9 mouse cellular contexts compared by ENCODE assay signal in genomic region chr2:27744612-27745351, GRCm38 (mm10).
DNase-seq lines count a peak whose midpoint lies in the region; ATAC-seq and TF ChIP-seq lines count a peak whose summit lies in the region.
"Had no signal": no experiment of that assay in that cellular context is flagged by ENCODE, and none has a peak within 500 bp of the region (broad histone marks: within the 10 kb centered on the region; RNA-seq: fewer than 3 reads in every experiment).

No protein-coding gene starts in this region.

- no peak overlapping the region for H3K4me2 ChIP-seq in heart, embryonic 13.5 days
- H3K4me2 ChIP-seq in limb, embryonic 12.5 days, result no peak overlapping the region
- H3K4me2 ChIP-seq in stomach, embryonic 16.5 days (ENCODE audit: low read depth, low read length), result peak overlapping the region; percentile 23; the same call in 1 of the 2 replicates
- no peak overlapping the region for H3K4me2 ChIP-seq in midbrain, embryonic 11.5 days
- H3K4me2 ChIP-seq: midbrain, embryonic 12.5 days had no signal

- peaks cover 65% of the 10 kb centered on the region for H3K36me3 ChIP-seq in heart, embryonic 13.5 days
- peaks cover 70% of the 10 kb centered on the region for H3K36me3 ChIP-seq in limb, embryonic 12.5 days
- H3K36me3 ChIP-seq in stomach, embryonic 16.5 days (ENCODE audit: control insufficient read depth, insufficient read depth, low read length), result peaks cover 5% of the 10 kb centered on the region; the same call in 1 of the 2 replicates
- H3K36me3 ChIP-seq in midbrain, embryonic 11.5 days (ENCODE audit: control insufficient read depth, insufficient read depth, low read length), result peaks cover 3% of the 10 kb centered on the region; the same call in 1 of the 2 replicates

- peaks cover 53% of the 10 kb centered on the region for H3K4me1 ChIP-seq in heart, embryonic 13.5 days
- H3K4me1 ChIP-seq in limb, embryonic 12.5 days (replicated peaks), result peaks cover 57% of the 10 kb centered on the region
- peaks cover 48% of the 10 kb centered on the region for H3K4me1 ChIP-seq in stomach, embryonic 16.5 days (ENCODE audit: control insufficient read depth, insufficient read depth, low read length)
- H3K4me1 ChIP-seq in midbrain, embryonic 11.5 days (ENCODE audit: control insufficient read depth, insufficient read depth, low read length), result peaks cover 26% of the 10 kb centered on the region

- H3K9me3 ChIP-seq in heart, embryonic 13.5 days, result no peaks in the 10 kb centered on the region
- no peaks in the 10 kb centered on the region for H3K9me3 ChIP-seq in limb, embryonic 12.5 days
- H3K9me3 ChIP-seq in stomach, embryonic 16.5 days (replicated peaks; ENCODE audit: control insufficient read depth, low read length), result no peaks in the 10 kb centered on the region
- H3K9me3 ChIP-seq in midbrain, embryonic 11.5 days (ENCODE audit: control insufficient read depth, low read length), result no peaks in the 10 kb centered on the region
- H3K9me3 ChIP-seq: midbrain, embryonic 12.5 days had no signal

- 60% methylated on average over 13 of the region's 13 CpGs for WGBS in heart, embryonic 13.5 days
- WGBS in limb, embryonic 12.5 days, result 67% methylated on average over 13 of the region's 13 CpGs
- 40% methylated on average over 13 of the region's 13 CpGs for WGBS in stomach, embryonic 16.5 days
- 72% methylated on average over 13 of the region's 13 CpGs for WGBS in midbrain, embryonic 11.5 days

- no peak overlapping the region for H3K4me3 ChIP-seq in layer of hippocampus, adult 2 months
- no peak overlapping the region for H3K4me3 ChIP-seq in heart, embryonic 13.5 days
- H3K4me3 ChIP-seq in limb, embryonic 12.5 days (replicated peaks), result no peak overlapping the region
- no peak overlapping the region for H3K4me3 ChIP-seq in stomach, embryonic 16.5 days (replicated peaks; ENCODE audit: low read length)
- no peak overlapping the region for H3K4me3 ChIP-seq in midbrain, embryonic 11.5 days (ENCODE audit: low read depth, low read length)
- H3K4me3 ChIP-seq: midbrain, embryonic 12.5 days had no signal

- no peak for ATAC-seq in heart, embryonic 13.5 days (ENCODE audit: extremely low read depth, insufficient number of reproducible peaks, low FRiP score, low TSS enrichment)
- peak; percentile 6; the same call in 1 of the 2 replicates for ATAC-seq in limb, embryonic 12.5 days (ENCODE audit: insufficient number of reproducible peaks, insufficient read depth, low FRiP score, low TSS enrichment, low read depth)
- peak; percentile 60 for ATAC-seq in stomach, embryonic 16.5 days (ENCODE audit: insufficient read depth, low FRiP score)
- no peak for ATAC-seq in cerebellum, adult (ENCODE audit: insufficient number of reproducible peaks, low FRiP score, low TSS enrichment)
- no peak for ATAC-seq in midbrain, embryonic 11.5 days (ENCODE audit: low FRiP score)

- H3K9ac ChIP-seq in heart, embryonic 13.5 days, result 0 out of 2 replicates have a peak overlapping the region, but pooled peaks have one; percentile 30
- H3K9ac ChIP-seq in limb, embryonic 12.5 days (replicated peaks), result no peak overlapping the region
- peak overlapping the region; percentile 53; the same call in 1 of the 2 replicates for H3K9ac ChIP-seq in stomach, embryonic 16.5 days (ENCODE audit: low read length)
- H3K9ac ChIP-seq in midbrain, embryonic 11.5 days (ENCODE audit: low read length), result no peak overlapping the region
- H3K9ac ChIP-seq: midbrain, embryonic 12.5 days had no signal

- H3K27me3 ChIP-seq in heart, embryonic 13.5 days (replicated peaks), result peaks cover 12% of the 10 kb centered on the region; the same call in 1 of the 2 replicates
- no peaks in the 10 kb centered on the region for H3K27me3 ChIP-seq in limb, embryonic 12.5 days
- H3K27me3 ChIP-seq in stomach, embryonic 16.5 days (ENCODE audit: control insufficient read depth, insufficient read depth, low read length), result no peaks in the 10 kb centered on the region
- no peaks in the 10 kb centered on the region for H3K27me3 ChIP-seq in midbrain, embryonic 11.5 days (ENCODE audit: control insufficient read depth, insufficient read depth, low read length)
- H3K27me3 ChIP-seq: midbrain, embryonic 12.5 days had no signal

- TF ChIP-seq CTCF in layer of hippocampus, adult 2 months (conservative IDR thresholded peaks at IDR 0.05), result no peak

- peak overlapping the region; percentile 37; the same call in 1 of the 2 replicates for H3K27ac ChIP-seq in layer of hippocampus, adult 2 months
- H3K27ac ChIP-seq in heart, embryonic 13.5 days (replicated peaks), result peak overlapping the region; percentile 70
- H3K27ac ChIP-seq in limb, embryonic 12.5 days, result peak overlapping the region; percentile 84
- H3K27ac ChIP-seq in stomach, embryonic 16.5 days (ENCODE audit: low read length), result peak overlapping the region; percentile 94
- H3K27ac ChIP-seq in midbrain, embryonic 11.5 days (ENCODE audit: low read depth, low read length), result no peak overlapping the region

- no peak for DNase-seq in layer of hippocampus, adult 2 months (ENCODE audit: low spot score in 2 of 2)
- no peak for DNase-seq in layer of hippocampus, adult 18-20 months (ENCODE audit: low spot score in 2 of 2)
- no peak for DNase-seq in natural killer cell, adult 2 months (ENCODE audit: low spot score in 2 of 2)
- no peak for DNase-seq in midbrain, embryonic 11.5 days (ENCODE audit: low spot score, missing footprints)

Comparison
In these comparisons a context has a peak if more than half of its experiments do, and no peak if none do; other contexts are left out.
1. ATAC-seq: peak in limb, embryonic 12.5 days (single experiment) and stomach, embryonic 16.5 days (single experiment); none in heart, embryonic 13.5 days (single experiment), cerebellum, adult (single experiment) and midbrain, embryonic 11.5 days (single experiment).
2. H3K9ac ChIP-seq: peak in heart, embryonic 13.5 days (single experiment) and stomach, embryonic 16.5 days (single experiment); none in limb, embryonic 12.5 days (single experiment) and midbrain, embryonic 11.5 days (single experiment).